Mouse (Mus musculus) kidney, embryonic 15.5 days (tissue): ENCODE measurements around the gene Gon7. TPM values are rescaled to one million over a fixed set of nuclear protein-coding genes. Genes with fewer than 3 reads are reported as not detected.

Experiments
- polyA plus RNA-seq: library from polyadenylated mRNA; unstranded; fragments of >200 nt; fragmentation: Nextera tagmentation; extraction: Ambion mirVana; gene quantifications from 2 replicates; pipeline ENCODE4 v1.2.1, GENCODE M21; 2015

Gene Gon7
- polyA plus RNA-seq, 1 experiment from 2014 or later: 33.7 TPM

Other genes with a start within 250 kb of the Gon7 start
- gene Chga, start 202.8 kb downstream of the Gon7 start, polyA plus RNA-seq: 6.1 and 30.2 TPM in 2 replicates
- 18.9 and 20.8 TPM in 2 replicates for gene Itpk1, start 52.9 kb downstream of the Gon7 start, polyA plus RNA-seq
- gene Moap1, start 14.1 kb downstream of the Gon7 start, polyA plus RNA-seq: 24.5 and 25.4 TPM in 2 replicates
- 10.0 and 10.8 TPM in 2 replicates for gene Tmem251, start 14.0 kb downstream of the Gon7 start, polyA plus RNA-seq
- gene Gm28051, start within 50 bp of the Gon7 start, polyA plus RNA-seq: not detected in 2 replicates
- gene Ubr7, start 164 bp upstream of the Gon7 start, polyA plus RNA-seq: 42.4 and 44.5 TPM in 2 replicates
- 24.7 and 26.0 TPM in 2 replicates for gene Gm20604, start 869 bp upstream of the Gon7 start, polyA plus RNA-seq
- gene Btbd7, start 120.7 kb upstream of the Gon7 start, polyA plus RNA-seq: 18.5 and 19.1 TPM in 2 replicates
- gene Cox8c, start 141.5 kb upstream of the Gon7 start, polyA plus RNA-seq: not detected in 2 replicates
- gene Unc79, start 191.1 kb upstream of the Gon7 start, polyA plus RNA-seq: 0.19 and 0.25 TPM in 2 replicates